Mouse (Mus musculus): ENCODE data around the gene Msx1. TPM values are rescaled to one million over a fixed set of nuclear protein-coding genes. Genes with fewer than 3 reads are reported as not detected.

Gene Msx1
- polyA plus RNA-seq, 1 experiment from 2014 or later, result 17.7 TPM

DNA sequence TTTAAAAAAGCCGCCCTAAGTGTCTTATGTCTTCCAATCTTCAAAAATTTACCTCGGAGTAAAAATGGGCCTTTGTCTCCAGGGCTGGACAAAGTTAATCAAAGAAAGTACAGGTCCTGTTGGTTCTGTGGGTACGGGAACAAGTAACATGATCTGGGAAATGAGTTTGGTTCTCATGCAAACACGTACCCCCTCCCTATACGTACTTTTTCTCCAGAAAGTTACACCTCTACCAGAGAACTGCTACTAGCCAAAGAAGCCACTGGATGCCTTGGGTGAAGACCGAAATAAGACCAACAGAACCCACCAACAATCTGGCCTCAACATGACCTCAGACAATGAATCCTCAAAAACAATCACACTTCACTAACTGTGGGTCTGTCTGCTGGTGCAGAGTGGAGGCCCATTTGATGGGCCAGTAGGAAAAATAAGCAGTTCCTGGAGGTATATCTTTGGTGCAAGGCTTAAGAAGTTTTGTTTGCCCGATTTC, 773 bp upstream of the Msx1 start:
- Histone ChIP-seq H3K9me3 (replicated peaks) (0 out of 2 replicates have a peak, but pooled peaks cover 4% of the 10 kb centered on the region), H3K9ac (no peak overlapping the region), H3K27ac (no peak overlapping the region), H3K4me3 (no peak overlapping the region), H3K4me1 (peaks cover 47% of the 10 kb centered on the region), H3K27me3 (peaks cover 98% of the 10 kb centered on the region), H3K36me3 (ENCODE audit: poor library complexity, severe bottlenecking) (no peaks in the 10 kb centered on the region), H3K4me2 (no peak overlapping the region)
- WGBS, result 5% methylated on average over 7 of the region's 7 CpGs
- ATAC-seq, result no peak

- H3K36me3 ChIP-seq (ENCODE audit: poor library complexity, severe bottlenecking), result no peaks in the 10 kb centered on the region
- no peaks in the 10 kb centered on the region for H3K9me3 ChIP-seq (replicated peaks)
- peak overlapping the region; percentile 61 for H3K9ac ChIP-seq
- peak; percentile 26; the same call in 1 of the 2 replicates for ATAC-seq
- WGBS, result under 1% methylated on average over 57 of the region's 58 CpGs
- peak overlapping the region; percentile 71 for H3K4me2 ChIP-seq
- H3K27ac ChIP-seq, result no peak overlapping the region
- H3K4me1 ChIP-seq, result peaks cover 47% of the 10 kb centered on the region
- peak overlapping the region; percentile 40 for H3K4me3 ChIP-seq
- peaks cover 98% of the 10 kb centered on the region for H3K27me3 ChIP-seq
These were observed 492 bp downstream of the Msx1 start for GRCm38 (mm10) chr5:37823721-37824460.

DNA sequence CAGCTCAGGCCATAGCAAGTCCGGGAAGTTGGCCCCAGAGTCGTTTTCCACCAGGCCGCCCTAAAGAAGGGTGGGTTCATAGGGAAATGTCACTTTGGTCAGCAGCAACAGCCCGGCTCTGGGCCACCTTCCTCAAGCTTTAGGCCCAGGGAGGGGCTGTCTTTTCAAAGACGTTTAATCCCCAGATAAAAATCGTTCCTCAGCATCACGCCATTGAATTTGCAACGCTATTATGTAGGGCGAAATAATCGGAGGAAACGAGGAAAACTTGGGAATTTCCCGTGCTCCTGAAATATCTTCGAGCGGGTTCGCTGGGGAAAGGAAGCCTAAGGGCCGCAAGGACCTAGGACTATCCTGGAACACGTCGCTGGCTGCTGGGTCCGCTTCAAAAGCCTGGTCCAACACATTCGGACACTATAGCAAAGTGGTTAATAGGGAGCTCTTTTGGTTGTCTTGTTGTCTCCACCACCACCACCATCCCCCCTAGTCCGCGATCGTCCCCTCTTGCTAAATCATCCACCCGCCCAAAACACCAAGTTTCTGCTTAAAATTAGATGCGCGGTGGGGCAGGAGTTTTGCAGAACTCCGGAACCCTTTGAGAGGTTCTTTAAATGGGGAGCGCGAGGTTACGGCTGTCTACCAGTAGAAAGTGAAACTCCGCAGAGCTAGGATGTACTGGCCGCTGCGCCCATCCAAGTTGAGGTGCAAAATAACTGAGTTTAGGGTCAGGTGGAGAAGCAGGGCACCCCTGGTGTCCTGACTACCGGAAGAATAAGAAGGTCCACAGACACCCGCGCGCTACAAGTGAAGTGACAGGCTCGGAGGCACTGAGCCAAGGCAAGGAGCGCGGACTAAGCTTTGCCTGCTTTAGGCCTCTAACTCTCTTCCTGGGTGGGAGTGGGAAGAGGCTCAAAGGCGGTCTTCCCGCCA, 1.3 kb downstream of the Msx1 start:
- Histone ChIP-seq H3K4me2 (peak overlapping the region; percentile 71), H3K27me3 (peaks cover 98% of the 10 kb centered on the region), H3K36me3 (ENCODE audit: poor library complexity, severe bottlenecking) (no peaks in the 10 kb centered on the region), H3K9ac (peak overlapping the region; percentile 61; the same call in 1 of the 2 replicates), H3K4me1 (peaks cover 40% of the 10 kb centered on the region), H3K9me3 (replicated peaks) (no peaks in the 10 kb centered on the region), H3K4me3 (peak overlapping the region; percentile 40), H3K27ac (no peak overlapping the region)
- no peak for ATAC-seq
- WGBS, result under 1% methylated on average over 42 of the region's 42 CpGs

- peaks cover 38% of the 10 kb centered on the region for H3K4me1 ChIP-seq
- WGBS, result 4% methylated on average over 11 of the region's 11 CpGs
These were observed 2.2 kb downstream of the Msx1 start for GRCm38 (mm10) chr5:37822116-37822707.

GRCm38 (mm10) chr5:37821111-37821601, 3.2 kb downstream of the Msx1 start:
- Histone ChIP-seq H3K4me2 (peak overlapping the region; percentile 17; the same call in 1 of the 2 replicates), H3K36me3 (ENCODE audit: poor library complexity, severe bottlenecking) (no peaks in the 10 kb centered on the region), H3K27me3 (peaks cover 98% of the 10 kb centered on the region), H3K4me1 (peaks cover 31% of the 10 kb centered on the region), H3K27ac (no peak overlapping the region), H3K4me3 (0 out of 2 replicates have a peak overlapping the region, but pooled peaks have one; percentile 1), H3K9me3 (replicated peaks) (no peaks in the 10 kb centered on the region), H3K9ac (no peak overlapping the region)
- no peak for ATAC-seq
- 0% methylated on average over 27 of the region's 27 CpGs for WGBS

More at GRCm38 (mm10) chr5:37822116-37822707, 2.2 kb downstream of the Msx1 start:
- Histone ChIP-seq H3K4me2 (0 out of 2 replicates have a peak overlapping the region, but pooled peaks have one; percentile 71), H3K27me3 (peaks cover 98% of the 10 kb centered on the region), H3K27ac (no peak overlapping the region), H3K36me3 (ENCODE audit: poor library complexity, severe bottlenecking) (no peaks in the 10 kb centered on the region), H3K4me3 (peak overlapping the region; percentile 40), H3K9me3 (replicated peaks) (no peaks in the 10 kb centered on the region), H3K9ac (no peak overlapping the region)
- no peak for ATAC-seq

GRCm38 (mm10) chr5:37820689-37821088, 3.7 kb downstream of the Msx1 start:
- Histone ChIP-seq H3K36me3 (ENCODE audit: poor library complexity, severe bottlenecking) (no peaks in the 10 kb centered on the region), H3K4me1 (peaks cover 26% of the 10 kb centered on the region), H3K9me3 (replicated peaks) (no peaks in the 10 kb centered on the region), H3K27me3 (peaks cover 98% of the 10 kb centered on the region), H3K4me2 (no peak overlapping the region), H3K9ac (no peak overlapping the region), H3K27ac (no peak overlapping the region), H3K4me3 (no peak overlapping the region)
- 10% methylated on average over 8 of the region's 8 CpGs for WGBS
- ATAC-seq, result no peak

- H3K9ac ChIP-seq, result no peak overlapping the region
- no peaks in the 10 kb centered on the region for H3K9me3 ChIP-seq (replicated peaks)
- no peaks in the 10 kb centered on the region for H3K36me3 ChIP-seq (ENCODE audit: poor library complexity, severe bottlenecking)
- peaks cover 98% of the 10 kb centered on the region for H3K27me3 ChIP-seq
- H3K27ac ChIP-seq, result no peak overlapping the region
- no peak overlapping the region for H3K4me2 ChIP-seq
- no peak for ATAC-seq
- WGBS, result 7% methylated on average over 3 of the region's 3 CpGs
- no peak overlapping the region for H3K4me3 ChIP-seq
- H3K4me1 ChIP-seq, result peaks cover 25% of the 10 kb centered on the region
These were observed 4.4 kb downstream of the Msx1 start for GRCm38 (mm10) chr5:37819971-37820370.

- H3K36me3 ChIP-seq (ENCODE audit: poor library complexity, severe bottlenecking), result no peaks in the 10 kb centered on the region
- no peaks in the 10 kb centered on the region for H3K9me3 ChIP-seq (replicated peaks)
- H3K27ac ChIP-seq, result no peak overlapping the region
- H3K4me2 ChIP-seq, result no peak overlapping the region
- H3K27me3 ChIP-seq, result peaks cover 98% of the 10 kb centered on the region
- ATAC-seq, result no peak
- 7% methylated on average over 5 of the region's 5 CpGs for WGBS
- H3K4me1 ChIP-seq, result peaks cover 23% of the 10 kb centered on the region
- H3K9ac ChIP-seq, result no peak overlapping the region
- no peak overlapping the region for H3K4me3 ChIP-seq
These were observed 4.8 kb downstream of the Msx1 start for GRCm38 (mm10) chr5:37819541-37819940.

DNA sequence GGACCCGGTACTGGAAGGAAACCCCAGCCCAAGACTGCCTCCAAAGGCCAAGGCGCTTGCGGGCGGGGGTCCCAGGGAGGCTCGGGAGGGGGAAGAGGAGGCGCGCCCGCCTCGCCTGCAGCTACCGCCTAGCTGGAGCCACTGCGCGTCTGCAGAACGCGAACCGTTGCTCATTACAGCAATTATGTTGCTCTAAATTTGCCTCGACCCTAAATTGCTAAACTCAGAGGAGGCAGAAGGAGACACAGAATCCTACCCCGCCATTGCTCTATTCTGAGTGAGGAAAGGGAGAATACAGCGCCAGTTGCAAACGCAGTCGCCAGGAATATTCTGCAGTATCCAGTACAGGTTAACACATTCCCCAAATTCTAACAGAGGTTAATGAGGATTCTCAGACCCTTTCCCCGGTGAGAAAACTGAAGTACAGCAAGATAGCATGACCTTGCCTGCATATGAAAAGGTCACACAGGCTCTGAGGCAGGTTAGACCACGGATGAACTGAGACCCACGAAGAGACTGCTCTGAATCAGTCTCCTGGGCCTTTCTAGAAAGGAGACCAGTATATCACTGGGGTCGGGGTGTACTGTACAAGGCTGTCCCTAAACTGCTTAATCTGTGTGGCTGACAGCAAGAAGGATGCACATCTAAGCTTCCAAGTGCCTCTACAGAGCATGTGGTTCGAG, 5.7 kb downstream of the Msx1 start:
- H3K27ac ChIP-seq, result no peak overlapping the region
- peaks cover 15% of the 10 kb centered on the region for H3K4me1 ChIP-seq
- no peak overlapping the region for H3K4me3 ChIP-seq
- no peak for ATAC-seq
- H3K36me3 ChIP-seq (ENCODE audit: poor library complexity, severe bottlenecking), result no peaks in the 10 kb centered on the region
- 1% methylated on average over 25 of the region's 25 CpGs for WGBS
- H3K27me3 ChIP-seq, result peaks cover 98% of the 10 kb centered on the region
- H3K9ac ChIP-seq, result no peak overlapping the region
- H3K9me3 ChIP-seq (replicated peaks), result no peaks in the 10 kb centered on the region
- H3K4me2 ChIP-seq, result no peak overlapping the region

GRCm38 (mm10) chr5:37817658-37818532, 6.5 kb downstream of the Msx1 start:
- Histone ChIP-seq H3K9me3 (replicated peaks) (no peaks in the 10 kb centered on the region), H3K36me3 (ENCODE audit: poor library complexity, severe bottlenecking) (no peaks in the 10 kb centered on the region), H3K9ac (no peak overlapping the region), H3K4me3 (no peak overlapping the region), H3K4me2 (no peak overlapping the region), H3K27ac (no peak overlapping the region), H3K27me3 (peaks cover 98% of the 10 kb centered on the region), H3K4me1 (peaks cover 7% of the 10 kb centered on the region)
- ATAC-seq, result no peak
- 2% methylated on average over 34 of the region's 34 CpGs for WGBS

All from forebrain, embryonic 13.5 days (tissue).